Mouse (Mus musculus) adrenal gland, adult 8-10 months (tissue): ENCODE data around the gene Taf1b. TPM values are rescaled to one million over a fixed set of nuclear protein-coding genes. Genes with fewer than 3 reads are reported as not detected.

ENCODE experiments used
- DNase-seq: peaks from one replicate; pipeline ENCODE4 v3.0.0; 2022
- total RNA-seq, 4 experiments: library from RNA; stranded (reverse); gene quantifications; 2 replicates each; pipeline ENCODE4 v1.2.4; 2022

Taf1b gene
- total RNA-seq, 4 experiments from 2014 or later, result 13.8 to 25.0 (median 18.4) TPM

DNA sequence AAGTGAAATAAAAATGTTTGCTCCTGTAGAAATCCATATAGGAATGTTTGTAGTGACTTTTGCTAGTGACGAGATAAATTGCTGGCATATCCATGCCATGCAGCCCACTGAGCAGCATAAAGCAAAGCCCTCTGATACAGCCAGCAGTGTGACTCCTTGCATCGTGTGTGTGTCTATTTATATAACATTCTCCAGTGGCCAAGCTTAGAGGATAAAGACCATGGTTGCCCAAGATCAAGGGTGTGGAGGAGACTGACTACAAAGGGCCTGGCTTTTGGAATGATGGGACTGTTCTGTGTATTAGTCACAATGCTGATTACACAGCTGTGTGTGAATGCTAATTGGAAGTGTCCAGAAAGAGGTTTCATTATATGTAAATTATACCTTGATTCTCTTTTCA lies 54.4 kb downstream of the Taf1b start:
- DNase-seq, result no peak

DNA sequence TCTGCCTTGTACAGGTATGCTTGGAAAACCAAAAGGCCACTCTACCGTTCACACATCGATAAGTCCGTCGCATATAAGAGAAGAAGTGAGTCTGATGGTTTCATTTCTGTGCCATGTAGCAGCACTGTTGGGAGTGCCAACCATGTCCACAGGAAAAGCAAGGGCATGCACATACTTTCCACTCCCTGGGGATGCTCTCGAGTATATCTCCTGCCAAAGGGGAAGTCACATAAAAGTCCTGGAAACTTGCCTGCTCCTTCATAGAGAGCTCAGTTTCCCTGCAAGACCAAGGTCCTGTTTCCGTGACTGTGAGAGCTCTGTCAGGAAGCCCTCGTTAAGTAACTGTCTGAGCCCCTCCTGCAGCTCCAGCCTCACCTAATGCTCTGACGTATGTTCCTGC lies 57.8 kb downstream of the Taf1b start:
- no peak for DNase-seq

DNA sequence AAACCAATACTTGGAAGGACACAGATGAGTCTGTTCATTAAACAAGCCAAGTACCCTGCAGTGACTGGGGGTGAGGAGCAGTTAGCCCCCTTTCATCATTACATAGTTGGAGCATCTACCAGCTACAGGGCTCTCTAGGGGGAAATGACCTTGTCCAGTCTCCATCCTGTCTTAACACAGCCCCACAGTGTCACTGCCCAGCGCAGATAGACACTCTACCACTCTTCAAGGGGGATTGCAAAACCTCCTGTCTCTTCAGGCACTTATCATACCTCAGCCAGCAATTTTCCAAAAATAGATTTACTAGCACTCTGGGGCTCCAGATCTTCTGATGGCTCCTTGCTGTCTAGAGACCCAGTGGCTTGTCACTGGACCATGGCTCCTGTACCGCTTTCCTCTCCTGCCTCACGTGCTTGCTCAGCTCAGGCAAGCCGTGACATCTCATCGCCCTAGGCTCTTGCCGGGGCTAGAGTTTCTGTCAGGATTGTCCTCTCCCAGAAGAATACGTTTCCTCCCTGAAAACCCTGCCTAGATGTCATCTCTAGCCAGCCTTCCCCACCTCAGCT lies 65.3 kb downstream of the Taf1b start:
- DNase-seq, result no peak

DNA sequence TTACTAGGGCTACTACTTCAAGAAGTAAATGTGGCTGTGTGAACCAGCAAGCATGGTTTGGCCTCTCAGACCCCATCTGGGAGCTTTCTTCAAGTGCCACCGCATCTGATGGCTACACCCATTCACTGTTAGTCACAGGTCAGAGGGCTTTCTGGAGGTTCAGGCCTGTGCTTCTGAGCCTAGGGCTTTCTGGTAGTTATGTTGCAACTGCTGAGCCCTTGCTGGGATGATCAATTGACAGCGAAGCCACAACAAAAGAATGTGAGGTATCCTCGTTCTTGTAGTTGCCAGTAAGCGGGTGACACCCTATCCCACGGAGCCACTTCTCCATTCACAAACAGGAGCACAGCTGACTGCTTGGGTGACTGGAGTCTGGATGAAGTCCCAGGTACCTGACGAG lies 67.2 kb downstream of the Taf1b start:
- no peak for DNase-seq

DNA sequence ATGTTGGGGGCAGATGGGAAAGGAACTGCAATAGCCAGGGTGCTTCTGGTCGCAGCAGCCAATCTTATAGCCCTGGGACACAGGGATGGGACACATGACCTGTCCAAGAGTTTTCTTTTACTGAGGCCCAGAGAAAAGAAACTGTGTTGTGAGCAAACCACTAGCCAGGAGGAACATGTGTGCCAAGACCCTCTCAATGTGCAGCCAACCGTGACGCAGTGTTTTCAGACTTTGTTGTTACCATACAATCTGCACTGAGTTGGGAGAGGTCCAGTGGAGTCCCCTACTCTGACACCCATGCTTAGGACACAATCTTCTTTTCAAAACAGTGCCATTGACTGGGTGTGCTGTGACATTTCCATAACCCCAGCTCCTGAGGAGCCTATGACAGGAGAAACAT lies 69.4 kb downstream of the Taf1b start:
- no peak for DNase-seq

DNA sequence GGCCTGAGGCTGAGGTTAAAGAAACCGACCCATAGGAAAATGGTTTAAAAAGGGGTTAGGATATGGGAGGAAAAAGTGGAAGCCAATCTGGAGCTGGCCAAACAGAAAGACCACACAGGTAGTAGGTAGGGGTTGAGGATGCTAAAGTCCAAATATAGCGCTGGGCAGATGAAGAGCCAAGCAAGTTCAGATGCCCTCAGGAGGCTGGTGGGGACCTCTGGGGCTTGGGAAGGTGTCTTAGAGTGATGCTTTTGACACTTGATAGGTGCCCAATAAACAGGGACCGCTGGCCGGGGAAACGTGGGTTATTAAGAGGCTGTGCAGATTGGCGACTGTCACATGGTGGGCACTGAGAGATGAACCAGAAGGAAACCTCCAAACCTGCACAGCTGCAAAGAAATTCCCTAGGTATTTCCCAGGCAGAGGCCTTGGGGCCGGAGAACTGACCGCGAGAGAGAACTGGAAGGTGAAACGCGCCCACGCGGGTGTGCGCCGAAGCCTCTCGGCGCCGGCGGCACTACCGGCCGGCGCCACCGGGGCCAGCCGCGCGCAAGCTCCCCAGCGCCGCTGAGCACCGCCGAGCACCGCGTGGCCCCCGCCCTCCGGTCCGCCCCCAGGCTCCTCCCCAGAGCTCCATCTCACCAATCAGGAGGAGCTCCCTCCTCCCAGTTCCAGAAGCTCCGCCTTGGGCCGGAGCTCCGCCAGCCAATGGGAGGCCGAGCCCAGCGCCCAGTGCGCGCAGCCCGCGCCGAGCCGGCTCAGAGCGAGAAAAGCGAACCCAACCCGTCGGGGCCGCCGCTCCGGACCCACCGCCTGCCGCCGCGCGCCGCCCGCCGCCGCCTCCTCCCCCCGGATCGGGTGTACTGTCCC lies 73.6 kb downstream of the Taf1b start, which contains the start of gene Grhl1:
Grhl1 (plus strand) TSS at position 761 of the 870 bp plus-strand sequence.
- DNase-seq, result peak; percentile 92

DNA sequence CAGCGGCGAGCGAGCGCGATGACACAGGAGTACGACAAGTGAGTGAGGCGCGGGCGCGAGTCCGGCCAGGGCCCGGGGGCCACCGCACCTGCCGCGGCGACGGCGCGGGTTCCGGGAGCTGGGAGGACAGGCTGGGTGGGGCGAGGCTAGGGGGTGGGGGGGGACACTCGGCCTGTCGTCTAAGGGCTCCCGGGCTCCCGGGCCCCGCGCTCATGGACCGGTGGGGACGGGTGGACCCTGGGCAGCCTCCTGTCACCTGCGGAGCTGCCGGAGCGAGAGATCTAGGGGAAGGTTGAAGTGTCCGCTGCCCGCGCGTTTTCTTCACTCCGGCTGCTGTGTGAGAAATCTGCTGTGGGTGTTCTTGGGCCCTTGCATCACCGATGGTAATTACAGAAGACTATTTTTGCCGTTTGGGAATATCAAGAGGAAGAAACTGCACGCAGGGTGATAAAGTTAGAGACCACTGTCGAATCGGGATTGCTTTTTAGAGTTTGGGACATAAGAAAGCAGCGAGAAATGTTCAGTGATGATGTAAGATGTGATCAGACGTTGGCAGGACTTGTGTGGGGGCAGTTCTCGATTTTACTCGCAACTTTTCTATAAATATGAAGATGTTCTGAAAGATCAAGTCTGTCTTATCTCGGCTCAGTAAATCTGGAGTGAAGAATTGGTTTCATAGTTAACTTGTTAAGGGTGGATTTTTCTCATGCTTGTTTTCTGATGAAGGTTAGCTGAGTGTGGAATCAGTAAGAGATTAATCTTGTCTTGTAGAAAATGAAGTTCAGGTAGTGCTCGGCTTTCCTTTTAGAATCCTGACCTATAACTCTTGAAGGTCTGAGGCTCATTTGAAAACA lies 74.5 kb downstream of the Taf1b start:
- no peak for DNase-seq

DNA sequence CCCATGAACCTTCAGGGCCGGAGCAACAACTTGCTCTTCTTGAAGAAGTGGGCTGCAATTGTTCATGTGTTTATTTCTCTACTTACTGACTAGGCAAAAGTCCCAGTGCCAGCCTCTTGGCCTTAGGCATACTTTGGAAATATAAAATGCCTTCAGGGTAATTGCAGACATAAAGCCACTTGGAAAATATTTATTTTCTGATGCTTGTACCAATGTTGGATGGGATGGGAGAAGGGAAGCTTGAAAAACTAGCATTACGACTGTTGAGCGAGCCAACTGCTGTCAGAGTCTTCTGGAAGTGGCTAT lies 75.1 kb downstream of the Taf1b start:
- no peak for DNase-seq

DNA sequence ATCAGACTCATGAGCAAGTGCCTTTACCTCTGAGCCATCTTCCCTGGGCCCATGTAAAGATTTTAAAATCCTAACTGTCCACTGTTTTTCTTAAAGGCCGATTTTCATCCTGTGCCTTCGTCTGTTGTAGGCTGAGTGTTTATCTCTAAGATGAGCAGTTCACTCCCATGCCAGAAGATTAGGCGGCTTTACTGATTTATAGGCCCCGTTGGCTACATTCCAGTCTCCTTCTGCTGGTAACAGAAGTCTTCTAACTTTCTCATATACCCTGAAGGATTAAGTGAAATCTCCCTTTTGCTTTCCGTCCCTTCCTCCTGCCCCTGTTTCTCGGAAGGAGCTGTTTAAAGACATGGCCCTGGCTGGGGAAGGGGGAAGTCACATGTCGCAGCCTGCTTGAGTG lies 76.7 kb downstream of the Taf1b start:
- no peak for DNase-seq

DNA sequence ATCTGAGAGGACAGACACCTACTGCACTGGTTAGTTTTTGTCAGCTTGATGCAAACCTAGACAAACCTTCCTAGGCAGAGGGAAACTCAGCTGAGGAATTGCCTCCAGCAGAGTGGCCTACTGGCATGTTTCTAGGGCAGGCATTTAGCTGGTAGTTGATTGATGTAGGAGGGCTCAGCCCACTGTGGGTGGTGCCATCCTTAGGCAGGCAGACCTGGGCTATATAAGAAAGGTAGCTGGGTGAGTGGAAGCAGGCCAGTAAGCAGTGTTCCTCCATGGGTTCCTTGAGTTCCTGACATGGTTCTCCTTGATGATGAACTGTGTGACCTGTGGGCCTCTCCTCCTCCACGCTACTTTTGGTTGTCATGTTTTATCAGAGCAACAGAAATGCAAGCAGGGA lies 82.3 kb downstream of the Taf1b start:
- DNase-seq, result no peak

DNA sequence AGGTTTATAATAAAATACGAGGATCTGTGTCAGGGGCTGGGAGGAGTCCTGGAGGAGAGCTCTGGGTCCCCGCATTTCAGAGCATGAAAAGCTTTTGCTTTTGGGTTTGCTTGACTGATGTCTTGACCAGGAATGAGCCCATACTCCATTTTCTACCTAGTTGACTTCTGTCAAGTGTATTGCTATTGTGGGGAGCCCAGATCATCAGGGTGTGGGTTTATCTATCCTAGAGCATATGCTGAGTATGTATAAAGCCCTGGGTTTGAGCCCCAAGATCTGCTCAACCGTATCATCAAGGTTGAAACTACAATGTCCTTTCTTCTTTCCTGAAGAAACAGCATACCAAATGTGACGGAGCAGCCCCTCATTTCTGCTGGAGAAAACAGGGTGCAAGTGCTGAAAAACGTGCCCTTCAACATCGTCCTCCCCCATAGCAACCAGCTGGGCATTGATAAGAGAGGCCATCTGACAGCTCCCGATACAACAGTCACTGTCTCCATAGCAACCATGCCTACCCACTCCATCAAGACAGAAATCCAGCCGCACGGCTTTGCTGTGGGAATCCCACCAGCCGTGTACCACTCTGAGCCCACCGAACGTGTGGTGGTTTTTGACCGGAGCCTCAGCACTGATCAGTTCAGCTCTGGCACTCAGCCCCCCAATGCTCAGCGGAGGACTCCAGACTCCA lies 83.0 kb downstream of the Taf1b start:
- DNase-seq, result no peak

DNA sequence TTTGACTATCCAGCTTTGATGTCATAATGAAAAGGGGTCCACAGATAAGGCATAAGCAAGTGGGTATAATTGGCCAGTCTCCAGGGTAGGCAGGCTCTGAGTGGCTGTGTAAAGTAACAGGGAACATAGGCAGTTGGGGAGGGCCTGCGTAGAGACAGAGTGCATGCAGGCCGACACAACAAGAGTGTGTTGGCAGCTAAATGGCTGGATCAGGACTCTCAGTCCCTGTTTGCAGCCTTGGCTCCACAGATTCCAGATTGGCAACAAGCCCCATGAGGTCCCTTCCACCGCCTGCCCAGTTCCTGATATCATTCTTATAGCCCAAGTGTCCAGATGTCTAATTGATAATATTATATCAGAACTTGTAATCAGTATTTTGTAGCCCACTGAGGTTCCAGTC lies 85.5 kb downstream of the Taf1b start:
- no peak for DNase-seq

DNA sequence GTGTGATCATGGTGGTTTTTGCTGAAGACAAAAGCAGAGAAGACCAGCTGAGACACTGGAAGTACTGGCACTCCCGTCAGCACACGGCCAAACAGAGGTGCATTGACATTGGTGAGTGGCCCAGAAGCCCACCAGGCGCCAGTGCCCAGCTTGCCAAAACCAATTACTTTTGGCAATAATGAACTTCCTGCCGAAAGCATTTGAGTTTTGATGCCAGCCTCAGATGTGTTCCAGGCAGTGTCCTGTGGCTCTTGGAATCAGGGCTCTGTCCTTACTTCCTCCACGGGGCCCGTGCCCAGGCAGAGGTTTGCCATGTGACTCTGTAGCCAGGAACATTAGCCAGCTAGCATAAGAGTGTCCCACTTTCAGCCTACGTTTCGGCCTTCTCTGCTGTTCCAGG lies 86.7 kb downstream of the Taf1b start:
- no peak for DNase-seq

DNA sequence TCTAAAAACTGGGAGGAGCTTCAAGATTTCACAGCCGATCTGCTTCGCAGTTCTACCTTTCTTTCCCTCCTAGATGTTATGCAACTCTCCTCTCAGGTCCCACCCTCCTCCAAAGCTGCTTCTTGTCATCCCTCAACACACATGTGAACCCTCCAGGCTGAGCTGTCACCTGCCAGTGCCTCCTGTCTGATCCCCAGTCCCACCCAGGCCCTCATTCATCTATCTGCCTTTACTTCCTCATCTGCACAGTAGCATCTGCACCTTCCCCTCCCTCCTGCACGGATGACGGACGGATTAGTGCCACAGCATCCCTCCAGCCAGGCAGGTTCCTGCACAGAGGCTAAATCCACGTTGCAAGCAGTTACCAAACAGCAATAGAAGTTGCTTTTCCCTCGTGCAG lies 88.0 kb downstream of the Taf1b start:
- DNase-seq, result no peak

DNA sequence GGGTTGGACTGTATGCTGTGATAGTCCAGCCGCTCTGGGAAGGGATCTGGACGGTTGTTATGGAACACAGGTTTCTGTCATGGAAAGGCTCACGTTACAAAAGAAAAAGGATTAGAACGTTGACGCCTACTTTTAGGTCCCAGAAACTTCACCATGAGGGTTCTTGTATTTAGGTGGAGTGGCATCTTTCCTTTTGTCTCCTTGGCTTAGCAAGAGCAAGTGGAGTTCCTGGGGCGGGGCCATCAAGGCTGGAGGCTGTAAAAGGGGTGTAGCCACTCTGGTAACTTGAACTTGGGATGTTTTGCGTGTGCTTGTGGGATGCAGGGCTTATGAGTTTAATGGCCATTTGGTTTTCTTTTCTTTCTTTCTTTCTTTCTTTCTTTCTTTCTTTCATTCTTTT lies 92.2 kb downstream of the Taf1b start:
- no peak for DNase-seq

DNA sequence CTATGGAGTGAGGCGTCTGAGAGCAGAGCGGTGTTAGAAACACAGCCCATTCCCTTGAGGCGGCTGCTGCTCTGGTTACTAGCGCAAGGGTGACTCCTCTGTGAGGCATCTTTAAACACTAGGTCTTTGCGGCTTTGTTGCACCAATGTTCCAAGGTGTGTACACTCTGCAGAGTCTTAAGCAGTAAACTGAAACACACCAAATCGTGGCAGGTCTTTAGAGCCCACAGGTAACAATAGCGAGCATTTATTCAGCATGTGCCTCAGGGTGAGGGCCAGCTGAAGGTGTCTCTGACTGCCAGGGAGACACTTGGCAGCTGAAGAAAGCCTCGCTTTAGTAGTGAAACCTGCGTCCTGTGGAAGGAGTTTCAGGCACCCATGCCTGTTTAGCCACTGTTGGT lies 93.9 kb downstream of the Taf1b start:
- DNase-seq, result no peak

DNA sequence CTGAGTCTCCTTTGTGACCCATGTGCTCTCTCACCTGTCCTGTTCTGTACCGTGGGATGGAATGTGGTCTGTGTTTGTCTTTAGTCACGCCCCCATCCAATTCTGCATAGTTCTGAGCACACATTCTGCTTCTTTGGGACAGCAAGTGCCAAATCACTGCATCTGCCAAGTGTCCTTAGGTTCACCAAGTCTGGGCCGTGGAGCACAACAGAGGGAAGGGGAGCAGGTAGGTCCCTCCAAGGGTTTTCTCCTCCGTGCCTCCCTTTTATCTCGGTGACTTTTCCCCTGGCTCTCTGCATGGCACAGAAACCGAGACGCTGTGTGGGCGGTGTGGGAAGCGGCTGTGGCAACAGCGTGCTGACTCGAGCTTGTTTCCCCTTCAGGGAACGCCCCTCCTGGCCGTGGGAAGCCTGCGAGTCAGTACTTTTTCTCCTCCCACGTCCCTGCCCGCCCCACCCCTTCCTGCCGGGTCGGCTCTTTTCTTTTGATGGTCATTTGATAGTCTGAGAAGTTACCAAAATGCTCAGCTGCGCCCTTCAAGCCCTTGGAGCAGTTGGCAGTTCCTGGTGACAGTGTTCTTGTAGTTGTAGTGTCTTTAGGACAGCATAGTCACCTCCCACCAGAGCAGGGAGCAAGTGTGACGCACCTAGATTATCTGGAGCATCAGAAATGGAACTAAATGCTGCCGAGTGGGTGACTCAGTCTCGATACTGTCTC lies 95.0 kb downstream of the Taf1b start:
- DNase-seq, result peak; percentile 75

DNA sequence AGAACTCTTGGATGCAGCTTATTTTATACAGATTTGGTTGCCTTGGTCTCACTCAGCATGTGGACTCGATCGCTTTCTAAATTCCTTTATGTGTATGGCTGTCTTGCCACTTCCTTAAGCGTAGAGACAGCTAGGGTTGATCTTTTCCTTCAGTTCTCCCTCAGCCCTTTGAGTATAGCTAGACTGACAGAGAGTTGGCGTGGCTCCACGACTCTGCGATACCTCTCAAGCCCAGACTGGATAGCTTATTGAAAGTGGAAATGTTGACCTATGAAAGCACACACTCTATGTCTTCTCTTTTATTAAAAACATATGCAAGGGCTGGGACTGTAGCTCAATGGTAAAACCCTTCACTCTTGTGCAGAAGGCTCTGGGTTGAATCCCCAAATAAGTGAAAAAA lies 99.2 kb downstream of the Taf1b start:
- no peak for DNase-seq

DNA sequence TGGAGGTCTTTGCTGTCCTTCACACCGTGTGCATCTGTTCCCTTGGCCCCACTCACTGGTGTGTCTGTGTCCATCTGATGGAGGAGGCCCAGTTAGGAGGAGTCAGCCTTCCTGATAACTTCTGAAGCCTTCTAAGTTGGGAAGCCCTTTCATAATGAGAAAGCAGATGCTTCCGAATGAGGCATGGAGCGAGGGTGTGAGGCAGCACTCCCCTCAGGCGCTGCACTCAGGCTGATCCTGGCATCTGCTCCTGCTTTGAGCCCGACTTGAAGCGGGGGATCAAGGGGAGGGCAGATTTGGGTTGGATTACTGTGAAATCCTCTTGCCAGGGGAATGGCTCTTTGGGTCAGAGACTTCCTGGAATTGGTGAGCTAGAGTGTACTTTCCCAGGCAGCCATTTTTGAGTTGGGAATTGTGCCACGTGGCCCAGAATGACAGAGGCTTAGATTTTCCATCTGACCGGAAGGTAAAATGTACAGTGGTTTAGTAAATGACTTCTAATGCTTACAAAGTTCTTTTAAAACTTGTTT lies 101.3 kb downstream of the Taf1b start:
- DNase-seq, result no peak

DNA sequence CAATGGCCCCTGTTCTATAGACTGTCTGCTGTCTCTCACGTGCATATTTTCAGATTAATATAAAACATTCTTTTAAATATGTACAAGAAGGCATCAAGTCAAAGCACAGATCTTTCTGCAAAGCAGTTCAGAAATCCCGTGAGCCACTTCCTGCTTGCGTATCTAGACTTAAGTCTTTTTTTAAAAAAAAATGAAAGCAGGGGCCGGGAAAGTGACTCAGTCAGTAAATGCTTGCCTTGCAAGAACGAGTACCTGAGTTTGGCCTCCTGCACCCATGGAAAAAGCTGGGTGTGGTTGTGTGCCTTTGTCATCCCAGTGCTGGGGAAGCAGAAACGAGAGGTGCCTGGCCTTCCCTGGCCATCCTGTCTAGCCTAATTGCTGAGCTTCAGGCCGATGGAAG lies 101.9 kb downstream of the Taf1b start:
- no peak for DNase-seq

DNA sequence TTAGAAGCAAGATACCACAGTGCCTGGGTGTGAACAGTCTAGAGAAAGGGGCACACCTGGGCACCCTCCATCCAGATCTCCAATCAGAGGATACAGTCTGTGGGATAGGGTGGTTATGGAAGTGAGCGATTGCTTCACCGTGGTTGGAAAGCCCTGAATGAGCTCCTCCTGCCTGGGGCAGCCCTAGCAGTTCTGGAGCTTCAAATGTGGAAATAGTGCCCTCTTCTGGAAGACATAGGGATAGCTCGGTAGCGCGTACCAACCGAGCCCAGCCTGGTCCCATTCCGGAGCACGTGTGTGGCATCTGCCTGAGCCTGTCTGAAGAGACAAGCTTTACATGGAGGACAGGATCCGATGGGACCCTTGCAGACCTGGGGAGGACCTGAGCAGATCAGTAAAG lies 102.6 kb downstream of the Taf1b start:
- DNase-seq, result peak; percentile 71

DNA sequence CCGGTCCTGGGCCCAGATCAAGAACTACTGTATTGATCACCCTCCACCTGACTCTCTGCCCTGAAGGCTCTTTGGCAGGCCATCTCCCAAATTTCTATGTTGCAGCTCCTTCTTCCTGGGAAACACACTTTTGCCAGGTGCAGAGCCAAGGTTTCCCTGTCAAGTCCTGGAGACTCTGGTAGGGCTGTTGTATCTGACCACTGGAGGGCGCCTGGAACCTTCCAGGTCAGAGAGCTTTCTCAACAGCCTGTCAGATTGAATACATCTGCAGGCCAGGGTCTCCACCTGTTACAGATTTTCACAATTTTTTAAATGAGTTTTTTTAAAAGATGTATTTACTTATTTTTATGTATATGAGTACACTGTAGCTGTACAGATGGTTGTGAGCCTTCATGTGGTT lies 105.1 kb downstream of the Taf1b start:
- peak; percentile 34 for DNase-seq
